Mouse (Mus musculus): Measurements from ENCODE around the gene Acoxl.

Gene Acoxl

GRCm38 (mm10) chr2:127961802-127962433 lies 123.2 kb downstream of the Acoxl start:
- peak; percentile 50 for DNase-seq

GRCm38 (mm10) chr2:127968944-127969343 lies 130.3 kb downstream of the Acoxl start:
- no peak for DNase-seq

- no peak for DNase-seq
Measured at GRCm38 (mm10) chr2:127976276-127976675, 137.6 kb downstream of the Acoxl start.

- no peak for DNase-seq
Measured at GRCm38 (mm10) chr2:127978601-127979230, 140.0 kb downstream of the Acoxl start.

- DNase-seq = no peak
Measured at GRCm38 (mm10) chr2:127982610-127983009, 143.9 kb downstream of the Acoxl start.

GRCm38 (mm10) chr2:127983301-127983700 lies 144.6 kb downstream of the Acoxl start:
- DNase-seq = no peak

GRCm38 (mm10) chr2:127983981-127984380 lies 145.3 kb downstream of the Acoxl start:
- DNase-seq = no peak

- DNase-seq = no peak
Measured at GRCm38 (mm10) chr2:127987706-127988105, 149.0 kb downstream of the Acoxl start.

- DNase-seq = no peak
Measured at GRCm38 (mm10) chr2:127990856-127991479, 152.3 kb downstream of the Acoxl start.

GRCm38 (mm10) chr2:127991656-127992055 lies 153.0 kb downstream of the Acoxl start:
- no peak for DNase-seq

- no peak for DNase-seq
Measured at GRCm38 (mm10) chr2:128008662-128009423, 170.2 kb downstream of the Acoxl start.

GRCm38 (mm10) chr2:128014613-128015012 lies 175.9 kb downstream of the Acoxl start:
- DNase-seq = no peak

GRCm38 (mm10) chr2:128015602-128016001 lies 176.9 kb downstream of the Acoxl start:
- no peak for DNase-seq

- DNase-seq = no peak
Measured at GRCm38 (mm10) chr2:128020039-128020907, 181.6 kb downstream of the Acoxl start.

GRCm38 (mm10) chr2:128020908-128021193 lies 182.2 kb downstream of the Acoxl start:
- DNase-seq = no peak

- no peak for DNase-seq
Measured at GRCm38 (mm10) chr2:128023855-128024254, 185.2 kb downstream of the Acoxl start.

GRCm38 (mm10) chr2:128027696-128028095 lies 189.0 kb downstream of the Acoxl start:
- no peak for DNase-seq

GRCm38 (mm10) chr2:128029968-128030367 lies 191.3 kb downstream of the Acoxl start:
- DNase-seq = no peak

GRCm38 (mm10) chr2:128032111-128032510 lies 193.4 kb downstream of the Acoxl start:
- DNase-seq = no peak

GRCm38 (mm10) chr2:128033503-128033902 lies 194.8 kb downstream of the Acoxl start:
- DNase-seq = no peak

GRCm38 (mm10) chr2:128034066-128034665 lies 195.5 kb downstream of the Acoxl start:
- no peak for DNase-seq

- DNase-seq = no peak
Measured at GRCm38 (mm10) chr2:128038259-128038890, 199.7 kb downstream of the Acoxl start.
